Mouse (Mus musculus) heart, adult 2 months (tissue): ENCODE measurements around the gene Fpr1.

ENCODE experiments used
- CTCF ChIP-seq: fragments of 200-600 bp; IDR thresholded peaks from 2 replicates; pipeline ENCODE4 v1.8.1; 2022; ENCODE audit warnings: antibody characterized with exemption, mild to moderate bottlenecking, moderate library complexity
- POLR2A ChIP-seq: fragments of 200-500 bp; IDR thresholded peaks from 2 replicates; pipeline ENCODE4 v1.6.1; 2011; ENCODE audit warnings: mild to moderate bottlenecking, low read depth, low read length, control low read depth; ENCODE audit not compliant: insufficient read depth

- TF ChIP-seq POLR2A (no peak), CTCF (no peak)
These were observed 1.1 kb downstream of the Fpr1 start for GRCm38 (mm10) chr17:17882672-17883071.
